Mouse (Mus musculus): ENCODE data around the gene Gpr153. TPM values are rescaled to one million over a fixed set of nuclear protein-coding genes. Genes with fewer than 3 reads are reported as not detected.

Gene Gpr153
- polyA plus RNA-seq (2012) = 0.11 and 0.15 TPM in 2 replicates

DNA sequence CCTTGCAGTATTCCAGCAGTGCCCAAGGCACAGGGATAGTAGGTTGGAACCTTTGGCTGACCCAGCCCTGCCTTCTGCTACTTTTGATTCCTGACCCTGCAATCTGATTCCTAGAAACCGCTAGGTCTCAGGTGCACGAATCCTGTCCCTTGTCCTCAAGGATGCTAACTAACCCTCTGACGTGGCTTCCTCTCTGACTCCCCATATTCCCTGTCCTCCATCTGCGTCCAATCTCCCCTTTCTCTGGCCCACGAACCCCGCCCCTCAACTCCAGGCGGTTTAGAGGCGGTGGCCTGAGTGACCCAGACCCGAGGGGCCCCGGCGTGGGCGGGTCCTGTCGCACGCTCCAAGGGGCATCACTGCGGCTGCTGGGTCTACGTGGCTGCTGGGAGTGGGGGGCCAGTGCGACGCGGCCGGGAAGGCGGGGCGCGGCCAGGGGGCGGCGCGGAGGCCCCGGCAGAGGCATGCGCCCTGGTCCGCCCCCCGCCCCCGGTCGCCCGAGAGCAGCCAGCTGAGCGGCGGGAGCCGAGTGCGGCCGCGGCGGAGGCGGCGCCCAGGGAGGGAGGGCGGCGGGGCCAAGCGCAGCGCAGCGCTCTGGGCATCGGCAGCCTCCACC is at the start of gene Gpr153:
Gene Gpr153, plus strand, starts transcription at position 612 of the 616 bp plus-strand sequence.
- TF ChIP-seq GATA1 (IDR thresholded peaks at IDR 0.05; ENCODE audit: low read length) = no peak

DNA sequence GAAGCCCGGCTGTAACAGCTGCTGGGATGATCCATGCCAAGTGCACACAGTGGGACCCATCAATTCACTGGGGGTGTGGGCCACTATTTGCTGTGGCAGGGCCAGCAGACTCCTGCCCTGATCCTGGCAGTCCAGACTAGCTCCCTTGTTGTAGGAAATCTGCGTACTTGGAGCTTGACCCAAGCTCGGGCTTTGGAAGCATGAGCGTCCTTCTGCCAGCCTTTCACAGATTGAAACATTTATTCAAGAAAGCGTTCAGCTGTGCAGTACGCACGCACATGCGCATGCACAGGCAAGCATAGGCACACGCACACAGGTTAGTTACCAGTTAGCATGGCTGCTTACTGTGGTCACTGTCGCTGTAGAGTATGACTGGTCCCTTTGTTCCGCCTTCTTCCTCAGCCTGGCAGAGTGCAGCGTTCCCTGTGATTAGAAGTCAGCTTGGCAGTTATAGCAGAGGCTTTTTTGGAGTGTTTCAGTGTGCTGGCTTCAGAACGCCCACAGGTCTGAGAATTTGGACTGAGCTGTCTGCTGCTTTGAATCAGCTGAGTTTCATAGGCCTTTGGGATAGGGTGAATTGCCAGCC is 47.0 kb upstream of the Gpr153 start:
- TF ChIP-seq GATA1 (IDR thresholded peaks at IDR 0.05; ENCODE audit: low read length) = no peak

GRCm38 (mm10) chr4:152227749-152228527 is 46.1 kb upstream of the Gpr153 start:
- no peak for TF ChIP-seq GATA1 (IDR thresholded peaks at IDR 0.05; ENCODE audit: low read length)

- no peak for TF ChIP-seq GATA1 (IDR thresholded peaks at IDR 0.05; ENCODE audit: low read length)
Observed at GRCm38 (mm10) chr4:152231326-152231725, 42.7 kb upstream of the Gpr153 start.

DNA sequence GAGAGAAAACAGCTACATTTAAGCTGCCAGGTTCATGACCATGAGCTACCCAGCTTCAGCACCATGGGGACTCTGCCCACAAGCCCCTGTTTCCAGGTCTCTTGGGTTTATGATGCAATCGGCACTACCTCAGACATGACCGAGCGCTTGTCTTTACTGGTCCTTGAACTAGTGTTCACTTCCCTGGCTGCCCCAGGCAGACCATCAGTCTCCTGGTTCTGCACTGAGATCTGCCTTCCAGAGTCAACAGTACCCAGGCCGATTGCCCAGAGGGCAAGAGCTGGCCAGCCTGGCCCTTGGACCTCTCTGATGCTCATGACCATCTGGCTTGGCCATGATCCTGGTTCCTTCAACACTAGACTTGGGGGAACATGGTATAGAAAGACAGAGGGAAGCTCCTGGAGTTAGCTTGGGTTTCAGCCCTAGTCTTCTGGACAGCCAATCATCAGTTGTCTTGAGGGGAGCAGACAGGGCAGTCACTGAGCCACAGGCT is 41.6 kb upstream of the Gpr153 start:
- TF ChIP-seq GATA1 (IDR thresholded peaks at IDR 0.05; ENCODE audit: low read length) = no peak

GRCm38 (mm10) chr4:152239974-152240373 is 34.1 kb upstream of the Gpr153 start:
- TF ChIP-seq GATA1 (IDR thresholded peaks at IDR 0.05; ENCODE audit: low read length) = no peak

GRCm38 (mm10) chr4:152243241-152243891 is 30.7 kb upstream of the Gpr153 start:
- TF ChIP-seq GATA1 (IDR thresholded peaks at IDR 0.05; ENCODE audit: low read length) = no peak

DNA sequence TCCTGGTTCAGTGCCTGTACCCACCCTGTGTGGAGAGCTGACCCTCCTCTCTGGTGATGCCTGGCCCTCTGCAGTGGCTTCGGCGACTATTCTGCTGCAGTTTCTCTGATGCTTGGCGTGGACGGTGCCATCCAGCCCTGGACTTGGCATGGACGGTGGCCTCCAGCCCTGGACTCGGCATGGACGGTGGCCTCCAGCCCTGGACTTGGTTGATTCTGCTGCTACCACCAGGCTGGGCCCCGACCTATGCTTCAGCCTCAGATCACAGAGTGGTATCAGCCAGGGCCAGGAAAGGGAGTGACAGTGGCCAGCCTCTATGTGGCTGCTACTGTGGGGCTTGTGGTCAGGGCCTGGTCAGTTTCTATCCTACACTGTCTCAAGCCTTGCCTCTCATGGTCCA is 30.1 kb upstream of the Gpr153 start:
- TF ChIP-seq GATA1 (IDR thresholded peaks at IDR 0.05; ENCODE audit: low read length) = no peak

- no peak for TF ChIP-seq GATA1 (IDR thresholded peaks at IDR 0.05; ENCODE audit: low read length)
Observed at GRCm38 (mm10) chr4:152244545-152245522, 29.2 kb upstream of the Gpr153 start.

DNA sequence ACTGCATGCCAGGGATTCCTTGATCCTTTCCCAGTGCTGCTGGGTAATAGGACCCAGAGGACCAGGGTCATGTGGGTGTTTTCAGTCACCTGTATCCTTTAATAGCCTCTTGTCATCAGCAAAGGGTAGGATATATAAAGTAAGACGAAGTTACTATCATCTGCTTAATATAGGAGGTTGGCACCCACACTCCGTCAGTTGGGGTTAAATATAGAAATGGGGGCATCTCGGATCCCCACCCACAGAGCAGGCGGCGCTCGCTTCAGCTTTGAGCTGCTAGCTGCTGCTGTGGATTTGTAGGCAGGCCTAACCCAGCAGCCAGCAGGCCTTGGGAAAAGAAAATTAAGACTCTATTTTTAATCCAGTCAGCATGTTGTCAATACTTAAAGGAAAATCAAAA is 28.0 kb upstream of the Gpr153 start:
- TF ChIP-seq GATA1 (IDR thresholded peaks at IDR 0.05; ENCODE audit: low read length) = no peak

DNA sequence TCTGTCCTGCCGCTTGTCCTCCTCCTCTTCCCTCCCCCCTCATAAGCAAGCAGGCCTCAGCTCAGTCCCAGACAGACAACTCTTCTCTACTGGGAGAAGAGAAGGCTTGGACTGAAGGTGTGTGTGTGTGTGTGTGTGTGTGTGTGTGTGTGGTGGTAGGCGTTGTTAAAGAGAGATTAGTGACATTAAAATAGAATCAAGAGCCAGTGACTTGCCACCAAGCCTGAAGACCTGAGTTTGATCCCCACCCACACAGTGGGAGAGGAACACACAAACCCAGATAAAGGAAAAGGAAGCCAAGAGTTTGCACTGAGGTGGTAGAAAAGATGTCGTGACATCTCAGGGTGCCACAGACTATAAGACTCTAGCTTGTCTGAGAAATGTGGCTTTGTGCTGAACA is 26.8 kb upstream of the Gpr153 start:
- TF ChIP-seq GATA1 (IDR thresholded peaks at IDR 0.05; ENCODE audit: low read length) = no peak

DNA sequence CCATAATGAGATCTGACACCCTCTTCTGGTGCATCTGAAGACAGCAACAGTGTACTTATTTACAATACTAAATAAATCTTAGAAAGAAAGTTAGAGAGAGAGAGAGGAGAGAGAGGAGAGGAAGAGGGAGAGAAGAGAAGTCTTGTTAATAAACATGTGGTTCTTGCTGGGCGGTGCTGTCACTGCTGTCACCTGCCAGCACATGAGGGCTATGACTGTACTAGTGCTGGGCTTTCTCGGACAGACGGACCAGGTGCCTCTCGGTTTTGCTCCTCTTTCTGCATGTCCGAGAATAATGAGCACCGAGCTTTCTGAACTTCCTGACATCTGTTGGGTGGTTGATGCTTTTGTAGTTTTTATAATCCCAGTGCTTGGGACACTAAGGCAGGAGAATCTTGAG is 23.4 kb upstream of the Gpr153 start:
- no peak for TF ChIP-seq GATA1 (IDR thresholded peaks at IDR 0.05; ENCODE audit: low read length)

DNA sequence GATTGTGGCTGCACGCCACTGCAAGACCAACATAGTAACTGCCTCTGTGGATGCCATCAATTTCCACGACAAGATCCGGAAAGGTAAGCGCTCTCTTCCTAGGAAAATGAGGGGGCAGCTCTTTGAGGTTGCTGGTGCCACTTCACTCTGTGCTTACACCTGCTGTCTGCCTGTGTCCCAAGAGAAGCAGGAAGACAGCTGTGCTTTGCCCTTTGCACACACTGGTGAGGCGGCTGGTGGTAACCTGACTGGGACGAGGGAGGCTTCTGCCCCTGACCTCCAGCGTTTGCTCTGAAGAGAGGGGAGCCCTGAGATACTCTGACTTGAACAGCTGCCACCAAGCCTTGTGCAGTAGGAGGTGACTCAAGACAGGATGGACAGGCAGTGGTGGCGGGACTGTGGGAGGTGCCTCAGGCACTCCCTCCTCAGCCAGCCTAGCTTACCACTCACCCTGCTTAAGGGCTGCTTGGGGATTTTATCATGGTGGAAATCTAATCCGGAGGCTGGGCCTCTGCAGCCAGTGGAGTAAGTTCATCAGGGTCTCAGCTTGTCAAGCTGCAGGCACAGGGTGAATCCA is 20.8 kb upstream of the Gpr153 start:
- TF ChIP-seq GATA1 (IDR thresholded peaks at IDR 0.05; ENCODE audit: low read length) = no peak

DNA sequence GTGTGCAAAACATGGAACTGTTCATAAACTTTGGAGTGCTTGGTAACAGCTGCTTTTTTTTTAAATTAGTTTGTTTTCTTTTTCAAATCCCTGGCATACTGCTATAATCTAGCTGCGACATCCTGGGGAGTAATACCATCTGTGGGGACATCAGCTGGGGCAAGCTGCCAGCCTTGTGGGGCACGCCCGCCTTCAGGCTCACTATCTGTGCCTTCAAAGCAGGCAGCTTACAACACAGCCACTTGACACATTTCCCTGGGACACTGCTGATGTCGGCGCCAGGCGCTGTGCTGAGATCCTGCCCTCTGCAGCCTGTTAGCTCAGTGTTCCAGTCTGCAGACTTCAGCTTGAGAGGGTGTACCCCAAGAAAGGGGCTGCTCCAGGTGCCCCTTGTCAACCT is 17.0 kb upstream of the Gpr153 start:
- no peak for TF ChIP-seq GATA1 (IDR thresholded peaks at IDR 0.05; ENCODE audit: low read length)
